Mouse (Mus musculus) lung, adult 2 months (tissue): ENCODE results near the gene Ninl. TPM values are rescaled to one million over a fixed set of nuclear protein-coding genes. Genes with fewer than 3 reads are reported as not detected.

Experiments used
- DNase-seq: peaks from one replicate; pipeline ENCODE4 v3.0.0; 2022
- H3K4me1 ChIP-seq: fragments of 200-500 bp; 2 replicates; pipeline ENCODE4 v1.6.1; 2011; ENCODE audit warnings: low read length; ENCODE audit not compliant: control insufficient read depth, insufficient read depth
- H3K4me3 ChIP-seq: fragments of 200-500 bp; replicated peaks from 2 replicates; pipeline ENCODE3; 2011; ENCODE audit warnings: low read depth, mild to moderate bottlenecking, control low read depth, low read length; ENCODE audit errors: extremely low read depth
- CTCF ChIP-seq: fragments of 200-500 bp; IDR thresholded peaks from 2 replicates; pipeline ENCODE4 v1.5.1; 2011; ENCODE audit warnings: mild to moderate bottlenecking, low read length, control low read depth; ENCODE audit not compliant: insufficient read depth
- POLR2A ChIP-seq: fragments of 200-500 bp; IDR thresholded peaks from 2 replicates; pipeline ENCODE4 v1.6.1; 2011; ENCODE audit warnings: low read depth, mild to moderate bottlenecking, control low read depth, low read length, borderline replicate concordance; ENCODE audit errors: extremely low read depth
- WGBS: fragments of 180-500 bp; shearing (Covaris S2); methylation state at CpG from one replicate; pipeline ENCODE4 v1.1.7; 2018; 5-methylcytosine and 5-hydroxymethylcytosine counted together
- polyA plus RNA-seq: library from polyadenylated mRNA; depleted of rRNA; stranded (reverse); fragments of >200 nt; gene quantifications from 2 replicates; pipeline ENCODE4 v1.2.3, GENCODE M21; 2012

Ninl gene
- polyA plus RNA-seq, 1 experiment: 2.0 TPM

GRCm38 (mm10) chr2:151001619-151002175, 37.5 kb downstream of the Ninl start:
- TF ChIP-seq POLR2A (no peak), CTCF (no peak)
- WGBS: 69% methylated on average over 5 of the region's 5 CpGs
- no peak for DNase-seq
- H3K4me1 ChIP-seq: no peaks in the 10 kb centered on the region
- H3K4me3 ChIP-seq: no peak overlapping the region

DNA sequence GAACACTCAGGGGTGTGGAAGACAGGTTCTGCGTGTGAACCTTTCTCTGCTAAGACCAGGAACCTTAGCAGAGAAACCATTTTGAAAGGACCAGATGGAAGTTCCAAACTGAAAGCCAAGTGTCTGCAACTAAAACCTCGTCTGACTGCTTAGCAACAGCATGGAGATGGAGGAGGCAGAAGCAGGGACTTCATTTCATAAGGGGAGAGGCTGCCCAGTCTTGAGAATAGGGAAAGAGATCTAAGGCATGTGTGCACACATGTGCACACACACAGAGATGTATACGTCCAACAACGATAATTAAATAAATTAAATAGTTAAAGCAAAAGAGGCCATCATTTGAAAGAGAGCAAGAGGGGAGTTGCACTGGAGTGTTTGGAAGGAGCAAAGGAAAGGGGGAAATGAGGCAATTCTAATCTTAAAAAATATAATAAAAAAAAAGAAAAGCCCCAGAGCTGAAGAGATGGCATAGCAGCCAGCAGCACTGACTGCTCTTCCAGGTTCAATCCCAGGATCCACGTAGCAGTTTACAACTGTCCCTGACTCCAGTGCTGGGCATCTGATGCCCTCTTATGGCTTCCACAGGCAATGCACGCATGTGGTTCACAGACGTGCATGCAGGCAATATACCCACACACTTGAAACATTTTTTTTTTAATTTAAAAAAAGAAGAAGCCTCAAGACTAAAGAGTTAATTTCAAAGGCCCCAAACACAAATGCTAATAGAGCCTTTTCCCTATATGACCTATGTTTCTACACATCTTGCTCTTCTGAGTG, 38.6 kb downstream of the Ninl start:
- TF ChIP-seq CTCF: peak; percentile 86
- no peak for TF ChIP-seq POLR2A
- no peak for DNase-seq
- 48% methylated on average over 7 of the region's 7 CpGs for WGBS

DNA sequence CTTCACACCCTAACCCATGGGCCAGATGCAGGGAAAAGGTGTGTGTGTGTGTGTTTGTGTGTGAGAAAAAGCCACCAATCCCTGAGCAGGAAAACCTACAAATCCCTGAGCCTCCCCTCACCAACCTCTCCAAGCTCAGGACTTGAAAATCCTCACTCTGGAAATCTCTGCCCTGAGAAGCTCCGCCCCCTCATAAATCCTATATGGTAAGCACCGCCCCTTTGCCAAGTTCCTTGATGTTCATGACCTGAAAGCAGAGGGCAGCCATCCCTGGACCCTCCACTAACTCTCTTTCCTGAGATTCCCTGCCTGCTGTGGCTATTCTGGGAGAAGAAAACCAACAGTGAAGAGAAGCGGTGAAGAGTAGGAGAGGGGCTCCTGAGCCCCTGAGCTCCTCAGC, 40.2 kb downstream of the Ninl start:
- Histone ChIP-seq H3K4me3 (no peak overlapping the region), H3K4me1 (no peaks in the 10 kb centered on the region)
- no peak for DNase-seq
- TF ChIP-seq POLR2A (no peak), CTCF (no peak)
- 66% methylated on average over 3 of the region's 3 CpGs for WGBS

More for the DNA sequence above, 38.6 kb downstream of the Ninl start:
- no peaks in the 10 kb centered on the region for H3K4me1 ChIP-seq
- H3K4me3 ChIP-seq: no peak overlapping the region

- TF ChIP-seq CTCF (no peak), POLR2A (no peak)
- no peak overlapping the region for H3K4me3 ChIP-seq
- DNase-seq: no peak
- WGBS: 82% methylated on average over 5 of the region's 5 CpGs
- no peaks in the 10 kb centered on the region for H3K4me1 ChIP-seq
Measured at GRCm38 (mm10) chr2:150997618-150998017, 41.6 kb downstream of the Ninl start.

- Histone ChIP-seq H3K4me3 (no peak overlapping the region), H3K4me1 (no peaks in the 10 kb centered on the region)
- TF ChIP-seq CTCF (no peak), POLR2A (no peak)
- 56% methylated on average over 4 of the region's 4 CpGs for WGBS
- no peak for DNase-seq
Measured at GRCm38 (mm10) chr2:150995324-150995723, 43.9 kb downstream of the Ninl start.

GRCm38 (mm10) chr2:150991050-150991449, 48.1 kb downstream of the Ninl start:
- TF ChIP-seq CTCF (no peak), POLR2A (no peak)
- Histone ChIP-seq H3K4me3 (no peak overlapping the region), H3K4me1 (no peaks in the 10 kb centered on the region)
- 87% methylated on average over 4 of the region's 4 CpGs for WGBS
- no peak for DNase-seq

DNA sequence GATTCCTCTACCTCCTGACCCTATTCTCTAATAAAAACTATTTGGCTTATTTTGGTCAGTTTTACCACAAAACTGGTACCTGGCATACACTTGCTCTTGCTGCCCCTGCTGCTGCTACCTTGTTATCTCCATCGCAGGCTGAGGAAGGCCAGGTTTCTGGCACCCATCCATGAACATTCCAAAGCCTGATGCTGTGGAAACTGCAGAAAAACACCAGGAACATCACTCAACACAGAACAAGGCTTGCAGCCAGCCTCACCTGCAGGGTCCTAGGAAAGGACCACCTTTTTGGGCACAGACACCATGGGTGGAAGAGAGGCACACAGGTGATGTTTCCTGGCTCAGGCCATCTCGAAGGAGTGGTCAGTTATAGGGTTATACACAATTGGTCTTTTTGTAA, 48.7 kb downstream of the Ninl start:
- no peak overlapping the region for H3K4me3 ChIP-seq
- 77% methylated on average over 2 of the region's 2 CpGs for WGBS
- H3K4me1 ChIP-seq: no peaks in the 10 kb centered on the region
- no peak for DNase-seq
- TF ChIP-seq POLR2A: no peak
- TF ChIP-seq CTCF: no peak

GRCm38 (mm10) chr2:150985359-150985758, 53.8 kb downstream of the Ninl start:
- Histone ChIP-seq H3K4me1 (no peaks in the 10 kb centered on the region), H3K4me3 (no peak overlapping the region)
- no peak for DNase-seq
- no peak for TF ChIP-seq CTCF
- no peak for TF ChIP-seq POLR2A
- 98% methylated on average over 2 of the region's 2 CpGs for WGBS

GRCm38 (mm10) chr2:150982051-150982450, 57.1 kb downstream of the Ninl start:
- no peak for DNase-seq
- TF ChIP-seq CTCF: no peak
- no peak for TF ChIP-seq POLR2A
- H3K4me3 ChIP-seq: no peak overlapping the region
- H3K4me1 ChIP-seq: no peaks in the 10 kb centered on the region

- no peak overlapping the region for H3K4me3 ChIP-seq
- TF ChIP-seq POLR2A (no peak), CTCF (no peak)
- 70% methylated on average over 7 of the region's 7 CpGs for WGBS
- H3K4me1 ChIP-seq: no peaks in the 10 kb centered on the region
- no peak for DNase-seq
Measured at GRCm38 (mm10) chr2:150981524-150981923, 57.7 kb downstream of the Ninl start.
